Mouse (Mus musculus): Measurements from ENCODE around the gene Erbb4.
A peak's percentile ranks its signal among the peaks of the same experiment; 100 is the strongest.
"Not testable (repeated sequence)": the region's sequence is repeated elsewhere in the genome, so short reads cannot be mapped to it uniquely, and the experiment has no call there.

Erbb4 gene

DNA sequence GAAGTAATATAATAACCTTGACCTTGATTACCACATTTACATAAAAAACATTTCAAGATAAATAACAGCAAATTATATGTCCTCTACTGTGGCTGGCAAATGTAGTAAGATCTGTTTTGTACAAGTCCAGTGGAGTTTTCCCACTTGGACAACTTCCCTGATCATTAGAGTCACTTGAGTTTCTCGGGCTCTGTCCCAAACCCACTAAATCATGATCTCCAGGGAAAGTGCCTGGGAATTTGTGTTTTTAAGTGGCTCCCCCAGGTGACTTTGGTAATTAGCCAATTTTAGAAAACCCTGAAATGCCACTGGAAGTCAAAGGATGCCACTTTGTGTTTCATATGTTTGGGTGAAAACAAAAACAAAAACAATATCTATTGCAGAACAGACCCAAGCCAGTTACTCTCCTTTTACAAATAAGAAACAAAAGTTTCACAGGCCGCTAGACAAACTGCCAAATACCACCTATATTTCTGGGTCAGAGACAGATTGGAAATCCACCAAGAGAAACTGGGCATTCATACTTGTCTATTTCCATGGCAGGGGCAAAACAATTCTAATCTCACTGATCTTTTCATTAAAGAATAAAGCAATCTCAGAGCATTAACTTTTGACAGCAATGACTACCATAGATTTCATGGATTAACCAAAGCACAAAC is 234.8 kb downstream of the Erbb4 start:
- no peak for DNase-seq (ENCODE audit: low read depth, low spot score)

- DNase-seq (ENCODE audit: low read depth, low spot score), result no peak
Observed at GRCm38 (mm10) chr1:68860341-68860740, 247.5 kb downstream of the Erbb4 start.

DNA sequence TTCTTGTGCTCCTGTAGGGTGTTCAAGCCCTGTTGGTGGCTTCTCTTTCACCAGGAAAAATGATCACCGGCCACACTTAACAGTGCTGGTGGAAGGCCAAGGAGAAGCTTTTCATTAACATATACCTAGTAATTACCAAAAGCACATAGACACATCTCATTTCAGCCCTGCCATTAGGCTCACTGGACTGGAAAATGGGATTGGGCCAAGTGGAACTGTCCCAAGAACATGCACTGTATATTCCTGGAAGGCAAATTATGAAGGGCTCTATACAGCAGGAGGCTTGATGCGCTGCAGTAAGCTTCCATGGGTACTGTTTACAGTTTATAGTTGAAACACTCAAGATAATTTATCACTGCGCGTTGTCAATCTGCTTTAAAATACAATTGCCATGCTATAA is 248.4 kb downstream of the Erbb4 start:
- DNase-seq (ENCODE audit: low read depth, low spot score), result no peak

- no peak for DNase-seq (ENCODE audit: low read depth, low spot score)
Observed at GRCm38 (mm10) chr1:68839352-68839751, 268.5 kb downstream of the Erbb4 start.

DNA sequence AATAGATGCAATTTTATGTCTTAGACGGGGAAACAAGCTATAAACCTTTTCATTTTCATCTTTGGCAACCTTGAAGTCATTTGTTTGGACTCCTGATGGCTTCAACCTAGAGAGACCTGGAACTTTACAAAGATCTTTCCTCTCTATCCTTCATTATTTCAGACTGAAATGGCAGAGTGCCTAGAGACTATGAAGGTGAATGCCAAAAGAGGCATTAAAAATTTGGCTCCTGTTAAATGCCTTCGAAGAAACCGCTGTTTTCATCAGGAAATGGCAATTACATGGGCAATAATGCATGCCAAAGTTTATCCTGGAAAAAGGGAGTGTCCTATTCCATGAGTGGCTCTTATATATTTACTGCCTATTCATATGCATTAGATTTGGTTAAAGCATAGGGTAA is 273.2 kb downstream of the Erbb4 start:
- DNase-seq (ENCODE audit: low read depth, low spot score), result no peak

GRCm38 (mm10) chr1:68832101-68832500 is 275.8 kb downstream of the Erbb4 start:
- DNase-seq (ENCODE audit: low read depth, low spot score), result no peak

- no peak for DNase-seq (ENCODE audit: low read depth, low spot score)
Observed at GRCm38 (mm10) chr1:68831575-68831974, 276.3 kb downstream of the Erbb4 start.

DNA sequence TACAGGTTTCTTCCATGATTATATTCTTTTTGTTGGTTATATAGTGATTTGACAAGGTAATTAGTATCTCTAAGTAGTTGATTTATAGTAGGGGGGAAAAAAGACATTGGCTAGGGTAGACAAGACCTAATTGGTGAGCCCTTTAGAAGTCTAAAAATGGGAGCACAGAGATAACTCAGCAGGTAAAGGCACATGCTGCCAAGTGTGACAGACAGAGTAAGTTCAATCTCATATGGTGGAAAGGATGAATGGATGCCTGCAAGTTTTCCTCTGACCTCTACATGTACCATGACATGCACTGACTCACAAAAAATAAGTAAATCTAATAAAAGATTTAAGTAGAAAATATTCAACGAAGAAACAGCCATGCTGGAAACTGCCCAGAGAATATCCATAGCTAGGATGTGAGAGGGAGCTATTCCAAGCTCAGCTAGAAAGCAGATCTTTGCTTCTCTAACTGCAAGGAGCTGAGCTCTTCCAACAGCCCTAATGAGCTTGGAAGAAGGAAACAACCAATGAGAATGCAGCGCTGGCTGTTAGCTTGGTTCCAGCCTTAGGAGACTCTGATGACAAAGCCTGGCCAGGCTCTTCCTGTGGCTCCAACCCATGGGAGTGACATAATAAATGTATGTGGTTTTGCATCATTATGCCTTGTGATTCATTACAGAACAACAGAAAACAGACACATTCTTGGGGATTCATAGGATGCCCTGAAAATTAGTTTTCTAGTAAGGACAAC is 277.2 kb downstream of the Erbb4 start:
- no peak for DNase-seq (ENCODE audit: low read depth, low spot score)

DNA sequence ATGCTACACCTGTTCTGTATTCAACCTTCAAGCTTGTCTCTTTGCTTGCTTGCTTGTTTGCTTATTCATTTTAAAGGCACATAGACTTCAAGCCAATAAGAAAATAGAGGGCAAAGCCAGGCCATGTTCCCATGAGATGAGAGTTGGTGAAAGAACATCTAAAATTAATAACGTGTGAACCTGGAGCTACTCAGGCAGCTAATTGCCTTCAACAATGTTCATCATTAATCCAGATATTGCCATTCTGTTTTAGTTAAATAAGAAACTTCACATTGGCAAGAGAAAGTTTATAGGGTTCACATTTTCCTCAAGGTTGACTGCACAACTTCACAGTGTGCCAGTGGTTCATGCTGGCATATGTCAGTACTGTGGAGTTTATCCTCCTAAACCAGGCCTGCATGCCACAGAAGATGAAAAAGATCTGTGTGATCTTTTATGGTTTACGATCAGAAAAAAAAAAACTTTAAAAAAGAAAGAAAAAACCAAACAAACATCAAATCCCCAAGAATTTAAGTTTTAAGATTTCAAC is 284.7 kb downstream of the Erbb4 start:
- no peak for DNase-seq (ENCODE audit: low read depth, low spot score)

DNA sequence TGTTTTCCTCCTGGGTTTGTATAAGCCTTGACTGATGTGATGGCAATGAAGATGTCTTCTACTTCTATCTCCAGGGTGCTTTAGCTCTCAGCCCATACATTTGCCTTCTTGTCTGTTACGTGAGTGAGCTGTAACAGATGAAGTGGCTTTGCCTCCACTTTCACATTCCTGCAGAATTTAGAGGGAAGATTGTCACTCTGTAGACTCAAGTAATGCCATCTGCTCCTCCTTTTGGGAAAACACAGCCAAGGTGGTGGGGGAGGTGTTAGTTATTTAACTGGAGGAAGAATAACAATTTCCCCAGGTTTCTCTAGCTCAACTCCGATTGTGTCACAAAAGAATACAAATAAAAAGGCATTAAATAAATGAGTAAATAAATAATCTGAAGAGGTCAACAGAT is 301.1 kb downstream of the Erbb4 start:
- DNase-seq (ENCODE audit: low read depth, low spot score), result no peak

DNA sequence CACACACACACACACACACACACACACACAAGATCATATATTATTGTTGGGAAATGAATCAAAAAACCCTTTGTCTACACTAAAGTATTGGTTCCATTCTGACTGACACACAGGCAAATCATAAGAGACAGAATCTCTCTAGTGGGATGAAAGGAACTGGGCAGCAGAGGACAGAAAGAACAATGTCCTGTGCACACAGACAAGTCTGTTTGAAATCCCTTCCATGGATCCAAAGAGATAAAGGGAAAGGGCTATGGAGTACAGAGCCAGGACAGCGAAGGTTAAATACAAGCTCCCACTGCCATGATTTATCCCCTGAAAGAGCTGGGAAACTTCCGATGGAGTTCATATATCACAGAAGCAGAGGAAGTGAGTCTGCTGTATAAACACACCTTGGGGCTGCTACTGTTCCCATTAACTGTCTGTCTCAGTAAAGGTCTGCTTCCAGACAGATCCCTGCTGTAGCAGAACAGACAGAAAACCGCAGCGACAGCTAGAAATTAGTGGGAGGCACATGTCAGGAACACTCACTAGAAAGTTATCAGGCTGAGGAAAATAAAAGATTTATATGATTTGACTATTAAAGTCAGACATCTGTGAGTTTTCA is 320.3 kb downstream of the Erbb4 start:
- DNase-seq (ENCODE audit: low read depth, low spot score), result peak; percentile 34

GRCm38 (mm10) chr1:68780653-68781052 is 327.2 kb downstream of the Erbb4 start:
- DNase-seq (ENCODE audit: low read depth, low spot score), result no peak

- DNase-seq (ENCODE audit: low read depth, low spot score), result no peak
Observed at GRCm38 (mm10) chr1:68780032-68780431, 327.8 kb downstream of the Erbb4 start.

- DNase-seq (ENCODE audit: low read depth, low spot score), result not testable (repeated sequence)
Observed at GRCm38 (mm10) chr1:68766095-68766494, 341.8 kb downstream of the Erbb4 start.

DNA sequence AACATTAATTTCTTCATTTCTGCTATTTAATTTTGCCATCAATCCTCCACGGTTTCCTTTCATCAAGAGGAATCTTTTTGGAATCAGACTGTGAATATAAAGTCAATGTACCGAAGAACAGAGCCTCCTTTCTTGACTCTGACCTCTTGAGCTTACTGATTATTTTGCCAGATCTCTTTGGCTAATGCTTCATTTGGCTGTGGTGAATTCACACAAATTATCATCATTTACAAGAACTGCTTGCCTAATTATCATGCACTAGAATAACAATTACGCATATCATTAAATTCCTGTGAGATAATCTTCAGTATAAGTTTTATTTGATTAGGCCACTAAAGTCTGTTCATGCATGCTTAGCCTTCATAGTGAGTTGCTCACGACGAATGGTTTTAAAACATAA is 345.4 kb downstream of the Erbb4 start:
- DNase-seq (ENCODE audit: low read depth, low spot score), result no peak

- no peak for DNase-seq (ENCODE audit: low read depth, low spot score)
Observed at GRCm38 (mm10) chr1:68748976-68749375, 358.9 kb downstream of the Erbb4 start.

GRCm38 (mm10) chr1:68681478-68681877 is 426.4 kb downstream of the Erbb4 start:
- no peak for DNase-seq (ENCODE audit: low read depth, low spot score)

DNA sequence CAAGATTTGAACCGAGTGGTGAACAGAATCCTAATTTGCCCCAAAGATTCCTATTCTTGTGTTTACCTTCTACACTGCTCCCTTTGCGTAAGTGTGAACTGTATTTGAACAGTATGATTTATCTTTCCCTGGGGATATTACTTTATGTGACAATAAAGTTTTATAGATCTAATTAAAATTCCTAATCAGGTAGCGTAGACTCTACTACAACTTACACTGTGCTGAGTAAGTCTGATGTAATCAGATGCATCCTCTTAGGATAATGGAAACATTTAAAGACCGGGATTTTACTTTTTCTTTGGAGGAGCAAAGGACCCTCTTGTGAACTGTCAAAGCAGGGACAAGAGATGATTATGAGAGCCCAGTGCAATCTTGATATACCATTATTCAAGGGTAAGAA is 433.2 kb downstream of the Erbb4 start:
- no peak for DNase-seq (ENCODE audit: low read depth, low spot score)

DNA sequence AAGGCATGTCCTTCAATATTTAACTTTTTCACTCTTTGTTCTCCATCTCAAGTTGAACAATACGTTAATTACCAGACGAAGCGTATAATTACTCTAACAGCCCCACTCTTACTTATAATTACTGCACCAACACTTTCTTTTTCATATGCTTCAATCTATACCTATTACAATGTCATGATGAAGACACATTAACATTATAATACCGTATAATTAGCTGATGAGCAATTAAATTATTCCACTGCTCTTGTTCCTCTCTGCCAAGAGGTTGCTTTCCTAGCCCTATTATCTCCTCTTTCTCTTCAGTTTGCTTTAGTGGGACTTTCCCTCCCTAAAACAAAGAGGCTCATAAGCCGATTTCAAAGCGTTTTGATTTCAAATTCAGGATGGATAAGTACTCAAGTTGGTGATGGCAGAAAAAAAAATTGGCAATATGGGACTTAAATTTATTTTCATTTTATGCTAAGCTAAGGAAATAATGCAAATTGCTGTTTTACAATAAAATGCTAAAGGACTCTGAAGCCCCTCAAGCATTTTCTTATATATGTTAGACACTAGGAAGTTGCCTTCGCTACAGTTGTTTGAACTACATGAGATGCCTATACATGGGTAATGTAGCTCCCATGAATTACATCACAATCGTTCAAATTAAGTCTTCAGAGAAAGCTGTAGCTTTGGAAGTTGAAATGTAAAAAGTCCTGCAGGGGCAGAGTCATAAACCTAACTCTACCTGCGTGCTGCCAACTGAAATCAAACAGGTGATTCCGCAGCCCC is 440.8 kb downstream of the Erbb4 start:
- no peak for DNase-seq (ENCODE audit: low read depth, low spot score)

GRCm38 (mm10) chr1:68590475-68590874 is 517.4 kb downstream of the Erbb4 start:
- DNase-seq (ENCODE audit: low read depth, low spot score), result no peak

DNA sequence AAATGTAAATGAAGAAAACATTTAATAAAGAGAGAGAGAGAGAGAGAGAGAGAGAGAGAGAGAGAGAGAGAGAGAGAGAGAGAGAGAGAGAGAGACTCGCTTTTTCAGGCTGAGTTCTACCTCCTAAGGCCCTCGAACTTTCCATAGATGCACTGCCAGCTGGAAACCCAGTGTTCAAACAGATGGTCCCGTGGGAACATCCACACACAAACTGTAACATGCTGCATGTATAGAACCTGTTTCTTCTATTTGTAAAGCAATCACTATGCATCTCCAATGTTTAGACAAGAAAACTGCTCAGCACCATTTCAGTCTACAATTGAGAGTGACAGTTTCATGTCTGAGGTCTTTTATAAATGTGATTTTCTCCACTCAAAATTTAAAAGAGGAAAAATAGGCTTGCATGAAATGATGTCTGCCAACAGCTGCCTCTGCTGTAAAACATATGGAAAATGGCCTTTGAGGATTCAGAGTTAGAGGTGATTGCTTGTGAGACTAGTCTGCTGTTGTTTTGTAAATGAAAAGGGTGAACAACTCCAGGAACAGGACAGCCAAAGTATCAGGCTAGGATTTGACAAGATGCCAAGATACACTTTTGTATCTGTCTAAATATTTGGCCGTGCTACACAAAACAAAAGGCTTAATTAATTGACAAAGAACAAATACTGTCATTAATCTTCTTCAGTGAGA is 533.9 kb downstream of the Erbb4 start:
- no peak for DNase-seq (ENCODE audit: low read depth, low spot score)
